Mouse (Mus musculus) limb, embryonic 13.5 days (tissue): ENCODE data around the gene Gtf2a1. TPM values are rescaled to one million over a fixed set of nuclear protein-coding genes. Genes with fewer than 3 reads are reported as not detected.
A peak's percentile ranks its signal among the peaks of the same experiment; 100 is the strongest.
"Not testable (repeated sequence)": the region's sequence is repeated elsewhere in the genome, so short reads cannot be mapped to it uniquely, and the experiment has no call there.

Source experiments
- ATAC-seq: fragments of 200-750 bp; cut with Nextera tagmentation; 2 replicates; pipeline ENCODE4 v1.8.0; 2017; ENCODE audit warnings: low read depth, moderate number of reproducible peaks, moderate TSS enrichment; ENCODE audit not compliant: low FRiP score
- H3K27ac ChIP-seq: fragments of 300-500 bp; sonication (generic); 2 replicates; pipeline ENCODE4 v1.5.1; 2015; ENCODE audit warnings: inconsistent platforms, mild to moderate bottlenecking, moderate library complexity
- H3K27me3 ChIP-seq: fragments of 300-500 bp; sonication (generic); 2 replicates; pipeline ENCODE4 v1.6.1; 2015; ENCODE audit warnings: mild to moderate bottlenecking, inconsistent platforms
- H3K36me3 ChIP-seq: fragments of 300-500 bp; sonication (generic); 2 replicates; pipeline ENCODE4 v1.6.1; 2015; ENCODE audit warnings: inconsistent platforms, mild to moderate bottlenecking, moderate library complexity
- H3K4me1 ChIP-seq: fragments of 300-500 bp; sonication (generic); 2 replicates; pipeline ENCODE4 v1.6.1; 2015; ENCODE audit warnings: inconsistent platforms
- H3K4me2 ChIP-seq: fragments of 300-500 bp; sonication (generic); replicated peaks from 2 replicates; pipeline ENCODE4 v1.6.1; 2015; ENCODE audit warnings: inconsistent platforms, mild to moderate bottlenecking, moderate library complexity
- H3K4me3 ChIP-seq: fragments of 300-500 bp; sonication (generic); 2 replicates; pipeline ENCODE4 v1.5.1; 2015; ENCODE audit warnings: moderate library complexity, mild to moderate bottlenecking, inconsistent platforms
- H3K9ac ChIP-seq: fragments of 300-500 bp; sonication (generic); 2 replicates; pipeline ENCODE4 v1.6.1; 2015; ENCODE audit warnings: mild to moderate bottlenecking, inconsistent platforms
- H3K9me3 ChIP-seq: fragments of 300-500 bp; sonication (generic); 2 replicates; pipeline ENCODE4 v1.6.1; 2016; ENCODE audit warnings: inconsistent platforms
- WGBS: fragments of 180-500 bp; shearing (Covaris S2); methylation state at CpG from one replicate; pipeline ENCODE4 v1.1.7; 2015; 5-methylcytosine and 5-hydroxymethylcytosine counted together
- polyA plus RNA-seq: library from polyadenylated mRNA; unstranded; fragments of >200 nt; fragmentation: Nextera tagmentation; extraction: Ambion mirVana; gene quantifications from 2 replicates; pipeline ENCODE4 v1.2.1, GENCODE M21; 2015

Gene Gtf2a1
- polyA plus RNA-seq, 1 experiment from 2014 or later = 47.6 TPM

DNA sequence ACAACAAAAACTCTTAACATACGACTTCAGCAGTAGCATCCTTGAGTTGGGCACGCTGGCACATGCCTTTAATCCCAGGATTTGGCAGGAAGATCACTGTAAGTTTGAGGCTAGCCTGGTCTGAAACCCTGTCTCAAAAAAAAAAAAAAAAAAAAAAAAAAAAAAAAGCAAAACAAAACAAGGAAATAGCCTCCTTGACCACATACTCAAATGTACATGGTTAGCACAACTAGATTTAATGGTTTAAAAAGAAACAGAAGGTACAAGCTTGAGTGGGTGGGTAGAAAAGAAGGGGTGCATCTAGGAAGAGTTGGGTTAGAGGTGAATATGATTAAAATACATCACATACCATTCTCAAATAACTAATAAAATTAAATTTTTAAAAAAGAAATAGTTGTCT lies 18.6 kb downstream of the Gtf2a1 start:
- Histone ChIP-seq H3K9me3 (no peaks in the 10 kb centered on the region), H3K36me3 (peaks cover 83% of the 10 kb centered on the region), H3K4me3 (no peak overlapping the region), H3K4me2 (no peak overlapping the region), H3K4me1 (no peaks in the 10 kb centered on the region), H3K27ac (no peak overlapping the region), H3K9ac (no peak overlapping the region), H3K27me3 (no peaks in the 10 kb centered on the region)
- ATAC-seq = no peak
- 88% methylated on average over 2 of the region's 2 CpGs for WGBS

GRCm38 (mm10) chr12:91569255-91569654 lies 21.0 kb downstream of the Gtf2a1 start:
- WGBS = 80% methylated on average over 3 of the region's 3 CpGs
- Histone ChIP-seq H3K27ac (no peak overlapping the region), H3K9ac (no peak overlapping the region), H3K36me3 (peaks cover 83% of the 10 kb centered on the region), H3K27me3 (no peaks in the 10 kb centered on the region), H3K4me1 (no peaks in the 10 kb centered on the region), H3K4me3 (no peak overlapping the region), H3K9me3 (no peaks in the 10 kb centered on the region), H3K4me2 (no peak overlapping the region)
- ATAC-seq = no peak

GRCm38 (mm10) chr12:91567145-91567544 lies 23.1 kb downstream of the Gtf2a1 start:
- 90% methylated on average over 4 of the region's 4 CpGs for WGBS
- ATAC-seq = no peak
- H3K9ac ChIP-seq = no peak overlapping the region
- no peak overlapping the region for H3K4me3 ChIP-seq
- H3K4me2 ChIP-seq = no peak overlapping the region
- no peak overlapping the region for H3K27ac ChIP-seq
- H3K36me3 ChIP-seq = peaks cover 83% of the 10 kb centered on the region
- no peaks in the 10 kb centered on the region for H3K9me3 ChIP-seq
- H3K27me3 ChIP-seq = no peaks in the 10 kb centered on the region
- no peaks in the 10 kb centered on the region for H3K4me1 ChIP-seq

- 90% methylated on average over 4 of the region's 4 CpGs for WGBS
- not testable (repeated sequence) for H3K27ac ChIP-seq, H3K4me1 ChIP-seq, H3K4me2 ChIP-seq, H3K27me3 ChIP-seq, H3K9ac ChIP-seq, H3K4me3 ChIP-seq, ATAC-seq, H3K9me3 ChIP-seq
- H3K36me3 ChIP-seq = peaks cover 39% of the 10 kb centered on the region
These were observed 32.1 kb downstream of the Gtf2a1 start for GRCm38 (mm10) chr12:91558152-91558551.

- H3K27ac ChIP-seq, H3K4me1 ChIP-seq, ATAC-seq, H3K4me2 ChIP-seq, H3K9me3 ChIP-seq, H3K9ac ChIP-seq, H3K27me3 ChIP-seq, H3K4me3 ChIP-seq: not testable (repeated sequence)
- 85% methylated on average over 8 of the region's 8 CpGs for WGBS
- H3K36me3 ChIP-seq = peaks cover 35% of the 10 kb centered on the region
These were observed 32.8 kb downstream of the Gtf2a1 start for GRCm38 (mm10) chr12:91557358-91558005.

GRCm38 (mm10) chr12:91551773-91552526 lies 38.3 kb downstream of the Gtf2a1 start:
- peak overlapping the region; percentile 35 for H3K4me2 ChIP-seq
- 51% methylated on average over 19 of the region's 19 CpGs for WGBS

GRCm38 (mm10) chr12:91549471-91549870 lies 40.8 kb downstream of the Gtf2a1 start:
- WGBS = 70% methylated on average over 9 of the region's 9 CpGs

More at GRCm38 (mm10) chr12:91551773-91552526, 38.3 kb downstream of the Gtf2a1 start:
- peaks cover 18% of the 10 kb centered on the region for H3K36me3 ChIP-seq
- H3K4me1 ChIP-seq = peaks cover 8% of the 10 kb centered on the region
- H3K9me3 ChIP-seq = no peaks in the 10 kb centered on the region
- no peak overlapping the region for H3K9ac ChIP-seq
- H3K27ac ChIP-seq = no peak overlapping the region
- H3K4me3 ChIP-seq = no peak overlapping the region
- H3K27me3 ChIP-seq = no peaks in the 10 kb centered on the region
- peak; percentile 87 for ATAC-seq

GRCm38 (mm10) chr12:91540202-91540601 lies 50.1 kb downstream of the Gtf2a1 start:
- WGBS = 84% methylated on average over 7 of the region's 7 CpGs
- no peaks in the 10 kb centered on the region for H3K27me3 ChIP-seq
- H3K4me1 ChIP-seq = no peaks in the 10 kb centered on the region
- no peak overlapping the region for H3K4me2 ChIP-seq
- H3K27ac ChIP-seq = no peak overlapping the region
- H3K9me3 ChIP-seq = no peaks in the 10 kb centered on the region
- H3K4me3 ChIP-seq = no peak overlapping the region
- no peaks in the 10 kb centered on the region for H3K36me3 ChIP-seq
- no peak overlapping the region for H3K9ac ChIP-seq
- ATAC-seq = no peak

More at GRCm38 (mm10) chr12:91549471-91549870, 40.8 kb downstream of the Gtf2a1 start:
- peaks cover 11% of the 10 kb centered on the region for H3K36me3 ChIP-seq
- H3K4me1 ChIP-seq = peaks cover 8% of the 10 kb centered on the region
- no peak overlapping the region for H3K9ac ChIP-seq
- H3K9me3 ChIP-seq = no peaks in the 10 kb centered on the region
- no peaks in the 10 kb centered on the region for H3K27me3 ChIP-seq
- H3K27ac ChIP-seq = no peak overlapping the region
- no peak overlapping the region for H3K4me2 ChIP-seq
- no peak overlapping the region for H3K4me3 ChIP-seq
- ATAC-seq = 0 out of 2 replicates have a peak, but pooled peaks have one; percentile 14

DNA sequence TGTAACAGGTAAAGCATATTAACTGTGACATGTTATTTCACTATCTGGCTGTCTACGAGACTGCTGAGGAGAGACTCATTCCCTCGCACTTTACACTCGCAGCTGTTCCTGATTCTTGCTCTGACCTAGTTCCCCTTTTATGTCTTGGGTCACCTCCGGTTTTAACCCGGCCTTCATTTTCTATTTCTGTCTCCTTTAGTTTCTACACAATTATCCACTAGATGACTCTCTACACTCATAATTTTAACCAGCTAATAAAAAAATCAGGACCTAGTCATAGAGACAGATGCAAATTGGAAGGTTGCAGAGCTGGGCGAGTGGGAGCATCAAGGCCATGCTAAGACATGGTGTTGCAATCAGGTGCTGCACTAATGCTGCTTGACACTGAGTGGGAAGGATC lies 55.8 kb downstream of the Gtf2a1 start:
- H3K36me3 ChIP-seq = no peaks in the 10 kb centered on the region
- no peak overlapping the region for H3K4me2 ChIP-seq
- H3K4me1 ChIP-seq = no peaks in the 10 kb centered on the region
- no peak overlapping the region for H3K27ac ChIP-seq
- H3K9ac ChIP-seq = no peak overlapping the region
- no peak for ATAC-seq
- H3K4me3 ChIP-seq = no peak overlapping the region
- 69% methylated on average over 6 of the region's 6 CpGs for WGBS
- H3K27me3 ChIP-seq = no peaks in the 10 kb centered on the region
- no peaks in the 10 kb centered on the region for H3K9me3 ChIP-seq

DNA sequence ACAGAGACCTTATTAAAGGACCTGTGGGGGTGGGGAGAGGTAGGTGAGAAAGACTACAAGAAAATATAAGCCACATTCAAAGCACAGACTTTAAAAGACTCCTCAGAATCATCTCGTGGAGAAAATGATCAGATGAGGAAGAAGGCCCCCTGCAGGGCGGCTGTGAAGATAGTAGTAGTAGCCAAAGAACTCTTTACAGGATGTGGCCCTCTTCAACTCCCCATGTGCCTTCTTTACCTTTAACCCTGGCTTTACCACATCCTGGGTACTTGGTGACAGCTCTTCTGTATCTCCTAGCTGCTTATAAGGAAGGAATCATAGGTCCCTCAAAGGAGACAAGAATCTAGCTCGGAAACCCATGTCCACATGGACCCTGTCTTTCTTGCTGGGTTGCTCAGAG lies 66.7 kb downstream of the Gtf2a1 start:
- WGBS = 72% methylated on average over 3 of the region's 3 CpGs
- Histone ChIP-seq H3K4me1 (no peaks in the 10 kb centered on the region), H3K9ac (no peak overlapping the region), H3K27ac (no peak overlapping the region), H3K4me3 (no peak overlapping the region), H3K4me2 (no peak overlapping the region), H3K9me3 (peaks cover 4% of the 10 kb centered on the region; the same call in 1 of the 2 replicates), H3K36me3 (no peaks in the 10 kb centered on the region), H3K27me3 (no peaks in the 10 kb centered on the region)
- no peak for ATAC-seq

DNA sequence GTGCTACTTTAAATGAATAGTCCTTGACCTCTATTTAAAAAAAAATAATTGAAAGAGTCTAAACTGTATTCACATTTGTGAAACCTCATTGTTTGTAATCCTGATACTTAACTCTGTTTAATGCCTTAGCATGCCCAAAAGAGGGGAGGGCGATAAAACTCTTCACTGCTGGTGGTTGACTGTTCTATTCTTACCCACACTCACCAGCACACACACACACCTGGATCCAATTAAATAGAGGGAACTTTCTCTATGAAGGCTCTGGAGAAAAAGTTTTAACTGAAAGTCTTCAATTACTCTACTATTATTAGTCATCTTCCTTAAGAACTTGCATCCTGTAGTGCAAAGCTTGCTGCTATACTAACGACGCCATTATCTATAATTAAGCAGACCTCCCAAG lies 72.5 kb downstream of the Gtf2a1 start:
- Histone ChIP-seq H3K4me1 (0 out of 2 replicates have a peak, but pooled peaks cover 4% of the 10 kb centered on the region), H3K36me3 (no peaks in the 10 kb centered on the region), H3K4me2 (no peak overlapping the region), H3K9ac (no peak overlapping the region), H3K27ac (no peak overlapping the region), H3K9me3 (peaks cover 4% of the 10 kb centered on the region; the same call in 1 of the 2 replicates), H3K27me3 (no peaks in the 10 kb centered on the region), H3K4me3 (no peak overlapping the region)
- ATAC-seq = peak; percentile 69; the same call in 1 of the 2 replicates
- 21% methylated on average over 3 of the region's 3 CpGs for WGBS

- H3K27ac ChIP-seq = no peak overlapping the region
- WGBS = 83% methylated on average over 6 of the region's 6 CpGs
- H3K4me1 ChIP-seq = 0 out of 2 replicates have a peak, but pooled peaks cover 4% of the 10 kb centered on the region
- no peak overlapping the region for H3K9ac ChIP-seq
- no peak overlapping the region for H3K4me2 ChIP-seq
- H3K27me3 ChIP-seq = no peaks in the 10 kb centered on the region
- no peaks in the 10 kb centered on the region for H3K9me3 ChIP-seq
- no peak overlapping the region for H3K4me3 ChIP-seq
- no peaks in the 10 kb centered on the region for H3K36me3 ChIP-seq
- ATAC-seq = no peak
These were observed 76.3 kb downstream of the Gtf2a1 start for GRCm38 (mm10) chr12:91513980-91514379.
